Mouse (Mus musculus): ENCODE measurements at regions not wholly inside any gene's neighbourhood (a gene's known extent, or its start where the extent isn't known, plus 50 kb on each side); places are given as distances from the start of the nearest gene placed in this dataset.
"Not testable (repeated sequence)": the region's sequence is repeated elsewhere in the genome, so short reads cannot be mapped to it uniquely, and the experiment has no call there.

GRCm38 (mm10) chr5:100309807-100310165 is 106.2 kb downstream of the Sec31a start:
- DNase-seq (ENCODE audit: low read depth) = no peak

- DNase-seq (ENCODE audit: low read depth) = no peak
Observed at GRCm38 (mm10) chr5:100309071-100309806, 106.8 kb downstream of the Sec31a start.

- DNase-seq (ENCODE audit: low read depth) = no peak
Observed at GRCm38 (mm10) chr5:100304403-100304802, 111.6 kb downstream of the Sec31a start.

DNA sequence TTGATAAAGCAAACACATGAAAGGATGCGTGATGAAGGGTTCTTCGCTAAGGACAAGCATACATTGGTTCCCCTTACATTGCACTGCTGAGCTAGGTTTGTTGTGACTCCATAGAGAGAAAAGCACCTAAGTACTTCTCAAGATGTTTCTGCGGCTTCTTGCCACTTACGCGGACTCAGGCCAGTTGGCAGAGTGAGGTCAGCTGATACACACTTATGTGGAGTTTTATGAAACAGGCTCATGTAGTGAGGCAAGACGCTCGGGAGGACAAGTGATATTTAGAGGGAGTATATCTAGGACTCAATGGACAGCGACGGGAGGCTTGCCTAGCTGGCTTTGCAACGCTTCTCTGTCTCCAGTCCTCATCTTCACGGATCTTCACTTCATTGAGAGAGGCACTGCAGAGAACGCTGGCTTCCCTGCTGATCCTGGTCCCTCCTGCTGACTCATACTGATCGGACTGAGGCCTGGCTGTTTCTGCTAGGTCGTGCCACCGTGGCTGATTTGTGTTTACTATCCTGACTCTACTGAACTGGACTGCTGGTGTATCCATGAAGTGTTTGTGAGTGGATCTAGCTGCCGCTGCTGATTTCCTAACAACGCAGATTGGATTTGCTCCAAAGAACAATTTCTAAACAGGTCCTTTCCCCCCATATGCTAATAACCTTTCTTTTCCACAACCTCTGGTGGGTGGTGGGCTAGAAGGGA is 113.8 kb downstream of the Sec31a start:
- no peak for DNase-seq (ENCODE audit: low read depth)

DNA sequence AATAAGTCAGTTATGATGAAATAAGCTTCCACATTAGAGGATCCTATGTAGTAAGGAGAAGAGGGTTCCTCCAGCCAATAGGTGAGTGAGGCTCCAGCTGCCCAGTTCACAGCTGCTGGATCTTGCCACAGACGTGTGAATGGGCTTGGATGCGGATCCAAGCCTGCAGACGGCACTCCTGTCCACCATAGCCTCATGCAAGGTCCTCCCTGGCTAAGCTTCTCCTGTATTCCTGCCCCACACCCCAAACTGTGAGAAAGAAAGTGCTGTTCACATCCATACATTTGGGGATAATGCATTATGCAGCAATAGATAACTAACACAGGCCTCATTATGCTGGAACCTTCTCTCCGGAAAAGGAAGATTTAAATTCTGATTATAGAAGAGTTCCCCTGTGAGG is 116.9 kb downstream of the Sec31a start:
- DNase-seq (ENCODE audit: low read depth) = no peak

- no peak for DNase-seq (ENCODE audit: low read depth)
Observed at GRCm38 (mm10) chr5:100294189-100294588, 121.8 kb downstream of the Sec31a start.

GRCm38 (mm10) chr5:100280215-100280614 is 120.6 kb upstream of the Tmem150c start:
- DNase-seq (ENCODE audit: low read depth) = no peak

GRCm38 (mm10) chr5:100279474-100279873 is 119.9 kb upstream of the Tmem150c start:
- no peak for DNase-seq (ENCODE audit: low read depth)

- no peak for DNase-seq (ENCODE audit: low read depth)
Observed at GRCm38 (mm10) chr5:100274674-100275073, 115.1 kb upstream of the Tmem150c start.

- not testable (repeated sequence) for DNase-seq (ENCODE audit: low read depth)
Observed at GRCm38 (mm10) chr5:100271975-100272374, 112.4 kb upstream of the Tmem150c start.

GRCm38 (mm10) chr5:100270841-100271686 is 111.5 kb upstream of the Tmem150c start:
- DNase-seq (ENCODE audit: low read depth) = no peak

DNA sequence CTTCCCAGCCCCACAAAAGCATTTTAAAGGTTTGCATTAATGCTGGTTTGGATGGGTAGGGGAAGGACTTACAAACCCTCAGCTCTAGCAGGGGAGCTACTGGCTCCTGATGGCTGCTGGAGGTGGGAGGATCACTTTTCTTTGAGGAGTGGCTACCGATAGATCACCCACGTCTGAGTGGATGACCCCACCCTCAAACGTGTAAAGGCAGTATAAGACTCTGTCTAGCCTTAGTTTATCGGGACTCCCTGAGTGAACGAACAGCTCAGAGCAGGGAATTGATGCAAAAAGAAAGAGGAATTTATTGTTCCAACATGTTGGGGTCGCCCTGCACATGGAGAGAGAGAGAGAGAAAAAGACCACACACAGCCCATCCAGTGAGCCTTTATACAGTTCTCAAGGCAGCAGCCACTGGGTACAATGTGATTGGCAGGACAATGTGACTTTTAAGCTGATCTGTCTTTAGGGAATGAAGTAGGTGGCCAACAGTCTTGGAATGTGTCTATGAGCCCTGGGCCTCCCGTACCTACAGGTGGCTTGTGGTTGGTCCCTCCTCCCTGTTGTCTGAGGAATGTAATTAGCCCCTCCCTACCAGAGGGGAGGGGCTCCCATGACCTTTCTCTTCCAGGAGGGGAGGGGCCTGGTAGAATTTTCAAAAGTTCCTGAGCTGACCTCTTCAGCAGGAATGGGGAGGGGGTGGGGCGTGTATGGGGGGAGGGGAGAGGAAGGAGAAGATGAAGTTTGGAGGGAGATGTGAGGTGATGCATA is 108.7 kb upstream of the Tmem150c start:
- no peak for DNase-seq (ENCODE audit: low read depth)

DNA sequence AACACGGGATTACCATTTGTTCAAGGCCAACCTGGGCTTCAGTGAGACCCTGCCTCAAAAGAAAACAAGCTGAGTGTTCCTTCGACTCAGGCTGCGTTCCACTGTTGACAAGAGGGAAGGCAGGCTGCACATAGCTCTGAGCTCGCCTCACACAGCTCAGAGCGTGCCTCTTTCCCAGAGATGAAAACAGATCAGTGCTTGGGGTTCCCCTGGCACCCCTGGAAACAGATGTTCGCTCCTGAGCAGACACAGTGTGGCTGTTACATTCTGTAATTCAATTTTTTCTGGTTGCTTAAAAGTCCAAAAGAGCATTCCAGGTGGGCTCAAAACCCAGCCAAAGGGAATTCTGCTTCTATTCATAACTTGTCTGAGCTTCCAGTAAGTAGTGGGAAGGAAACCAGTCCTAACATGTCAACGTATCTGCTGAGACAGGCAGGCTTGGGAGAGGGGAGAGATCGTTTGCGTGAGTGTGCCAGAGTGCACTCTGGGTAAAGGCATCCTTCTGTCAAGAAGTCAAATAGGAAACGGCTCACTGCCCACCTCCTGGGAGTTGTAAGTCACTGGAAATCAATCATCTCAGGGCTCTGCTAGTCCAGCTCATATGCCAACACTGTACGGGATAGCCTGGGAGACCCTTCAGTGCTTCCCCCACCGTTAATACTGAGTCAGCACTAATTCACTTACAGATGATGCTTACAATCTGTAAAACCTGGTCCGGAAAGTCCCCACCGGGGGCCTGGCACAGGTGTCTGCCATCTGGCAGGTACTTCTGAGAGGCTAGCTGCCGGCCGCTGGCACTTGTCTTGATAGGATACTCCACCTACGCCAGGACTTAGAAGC is 107.3 kb upstream of the Tmem150c start:
- no peak for DNase-seq (ENCODE audit: low read depth)

DNA sequence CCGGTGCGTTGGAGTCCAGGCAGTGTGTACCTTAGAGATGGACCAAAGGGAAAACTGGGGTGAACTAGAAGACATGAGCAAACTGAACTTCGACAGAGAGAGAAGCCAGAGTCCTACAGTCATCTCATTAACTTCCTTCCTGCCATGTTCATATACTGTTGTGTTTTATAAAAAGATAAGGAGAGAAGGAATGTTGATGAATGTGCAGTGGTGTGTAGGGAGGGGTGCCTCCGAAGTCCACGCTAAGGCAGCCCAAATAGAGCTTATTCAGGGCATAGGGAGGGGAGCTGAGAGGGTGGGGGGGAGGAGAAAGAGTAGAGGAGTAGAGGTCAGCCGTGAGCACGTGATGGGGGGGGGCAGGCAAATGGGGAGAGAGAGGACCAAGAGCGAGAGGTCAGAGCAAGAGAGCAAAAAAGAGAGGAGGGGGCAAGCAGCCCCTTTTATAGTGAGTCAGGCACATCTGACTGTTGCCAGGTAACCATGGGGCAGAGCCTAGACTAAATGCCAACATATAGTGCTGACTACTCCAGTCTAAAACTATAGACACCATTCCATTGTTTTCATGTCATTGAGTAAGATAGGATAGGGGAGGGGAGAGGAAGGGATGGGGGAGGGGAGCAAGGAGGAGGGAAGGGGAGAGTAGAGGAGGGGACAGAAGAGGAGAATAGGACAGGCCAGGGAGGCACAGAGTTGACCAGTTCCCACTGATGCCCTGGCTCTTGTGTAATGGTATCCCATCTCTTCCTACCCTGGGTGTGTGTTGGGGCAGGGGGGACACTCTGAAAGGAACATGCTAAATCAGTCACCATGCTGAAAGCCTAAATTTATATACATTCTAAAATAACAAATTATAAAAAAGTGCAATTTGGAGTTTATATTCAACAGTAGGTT is 100.4 kb upstream of the Tmem150c start:
- no peak for DNase-seq (ENCODE audit: low read depth)

DNA sequence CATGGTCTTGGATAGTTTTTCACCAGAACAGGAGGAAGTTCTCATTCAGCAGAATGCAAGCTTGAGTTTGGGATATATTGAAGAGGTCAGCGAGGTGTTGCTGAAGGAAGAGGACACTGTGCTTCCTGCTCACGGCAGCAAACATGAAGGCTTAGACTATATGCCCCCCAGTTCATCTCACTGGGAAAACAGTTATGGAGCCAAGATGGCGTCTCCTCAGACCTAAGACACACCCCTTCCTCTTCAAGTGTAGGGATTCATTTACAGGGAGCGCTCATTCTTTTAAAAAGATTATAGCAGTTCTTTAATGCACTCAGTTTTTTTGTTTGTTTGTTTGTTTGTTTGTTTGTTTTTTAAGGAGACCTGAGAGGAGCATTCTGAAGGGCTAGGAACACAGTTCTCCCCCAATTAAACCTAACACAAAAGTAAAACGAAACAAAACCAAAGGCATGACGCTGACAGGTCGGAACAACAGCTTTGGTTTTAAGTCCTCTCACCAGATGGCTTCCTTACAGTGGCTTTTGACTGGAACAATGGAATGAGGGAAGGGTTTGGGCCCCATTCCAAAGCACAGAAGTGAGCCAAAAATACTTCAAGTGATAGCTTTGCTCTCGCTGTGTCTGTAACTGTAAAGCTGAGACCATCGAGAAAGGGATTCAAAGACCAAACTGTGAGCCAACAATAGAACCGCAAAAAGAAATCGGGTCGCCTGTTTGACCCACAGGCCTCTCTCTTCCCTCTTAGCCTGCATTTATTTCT is 99.5 kb upstream of the Tmem150c start:
- no peak for DNase-seq (ENCODE audit: low read depth)

- no peak for DNase-seq (ENCODE audit: low read depth)
Observed at GRCm38 (mm10) chr5:100255276-100255675, 95.7 kb upstream of the Tmem150c start.

- DNase-seq (ENCODE audit: low read depth) = no peak
Observed at GRCm38 (mm10) chr5:100252036-100252435, 92.4 kb upstream of the Tmem150c start.

- peak; percentile 25 for DNase-seq (ENCODE audit: low read depth)
Observed at GRCm38 (mm10) chr5:100249757-100250156, 90.1 kb upstream of the Tmem150c start.

- no peak for DNase-seq (ENCODE audit: low read depth)
Observed at GRCm38 (mm10) chr5:100248611-100249010, 89.0 kb upstream of the Tmem150c start.
